Mouse (Mus musculus) megakaryocyte progenitor cell, adult 5-6 weeks (primary cell): ENCODE data around the gene Prkn. TPM values are rescaled to one million over a fixed set of nuclear protein-coding genes. Genes with fewer than 3 reads are reported as not detected.

ENCODE experiments used
- ATAC-seq: replicated peaks from 2 replicates; pipeline ENCODE4 v1.8.0; 2016; ENCODE audit warnings: mild to moderate bottlenecking, moderate TSS enrichment, inconsistent platforms; ENCODE audit not compliant: poor library complexity
- total RNA-seq, 2 experiments: library from RNA; stranded (forward) in 1 of 2; stranded (reverse) in 1 of 2; fragments of 157-497, 149-512 nt in 1 of 2; fragments of 200-1000 nt in 1 of 2; gene quantifications; 2 replicates each; pipeline versions ENCODE4 v1.2.3 to v1.2.4; 2015 to 2017

Gene Prkn
- total RNA-seq, 2 experiments from 2014 or later = 0.25 to 0.57 TPM

DNA sequence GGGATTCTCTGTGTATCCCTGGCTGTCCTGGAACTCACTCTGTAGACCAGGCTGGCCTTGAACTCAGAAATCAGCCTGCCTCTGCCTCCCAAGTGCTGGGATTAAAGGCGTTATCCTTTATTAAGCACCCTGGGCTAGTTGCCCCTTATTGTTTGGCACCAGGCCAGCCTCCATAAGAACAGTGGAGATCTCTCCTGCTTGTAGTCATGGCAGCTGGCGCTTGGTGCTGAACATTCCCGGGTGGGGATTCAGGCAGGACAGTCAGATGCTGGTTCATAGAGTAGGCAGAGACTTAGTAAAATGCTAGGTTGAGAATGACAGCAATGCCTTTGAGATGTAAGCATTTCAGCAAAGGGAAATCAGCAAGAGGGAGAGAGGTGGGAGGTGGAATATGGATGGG, 786.1 kb downstream of the Prkn start:
- ATAC-seq = no peak

DNA sequence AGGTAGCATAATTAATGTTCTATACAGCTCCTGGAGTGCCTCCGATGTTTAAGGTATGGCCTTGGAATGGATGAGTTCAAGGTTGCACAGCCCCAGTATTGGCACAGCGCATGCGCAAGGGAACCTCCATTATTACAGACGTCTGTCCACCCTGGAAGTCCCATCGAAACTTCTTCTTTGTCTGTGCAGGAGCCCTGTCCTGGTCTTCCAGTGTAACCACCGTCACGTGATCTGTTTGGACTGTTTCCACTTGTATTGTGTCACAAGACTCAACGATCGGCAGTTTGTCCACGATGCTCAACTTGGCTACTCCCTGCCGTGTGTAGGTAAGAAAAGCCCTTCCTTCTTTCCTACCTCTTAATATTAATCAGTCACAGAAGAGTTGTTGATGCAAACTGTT, 794.9 kb downstream of the Prkn start:
- no peak for ATAC-seq

DNA sequence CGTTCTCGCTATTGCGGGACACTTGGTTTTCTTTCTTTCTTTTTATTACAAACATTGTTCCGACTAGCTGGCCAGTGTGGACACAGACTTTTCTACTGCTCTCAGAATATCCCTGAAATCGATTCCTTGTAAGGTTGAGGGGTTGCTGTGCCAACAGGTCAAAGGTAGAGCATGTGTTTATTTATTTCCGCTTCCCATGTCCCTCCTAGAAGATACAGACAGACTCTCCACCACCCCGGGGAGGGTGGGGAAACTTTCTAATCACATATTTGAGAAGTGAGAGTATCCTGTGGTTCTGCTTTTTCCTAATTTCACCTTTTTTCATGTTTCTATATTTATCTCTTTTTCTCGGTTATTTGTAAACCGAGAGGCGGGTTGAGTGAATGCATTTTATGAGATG, 797.5 kb downstream of the Prkn start:
- ATAC-seq = peak; percentile 46; the same call in 1 of the 2 replicates

DNA sequence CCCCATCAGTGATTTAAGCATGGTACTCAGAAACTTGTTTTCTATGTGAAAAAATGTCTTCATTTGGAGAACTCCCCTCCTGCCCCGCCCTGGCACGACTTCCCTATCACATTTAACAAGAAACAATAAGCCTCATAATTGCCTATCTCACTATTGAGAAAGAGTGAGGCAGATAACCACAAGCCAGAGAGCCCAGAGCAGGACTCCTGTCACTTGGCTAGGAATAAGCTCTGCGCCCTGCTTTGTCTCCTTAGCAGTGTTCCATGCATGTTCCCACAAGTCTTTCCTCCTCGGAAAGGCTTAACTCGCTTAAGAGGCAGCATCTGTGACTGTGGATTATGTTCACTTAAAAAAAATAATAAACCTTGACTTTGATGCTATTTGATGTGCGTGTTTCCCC, 798.3 kb downstream of the Prkn start:
- peak; percentile 71 for ATAC-seq

DNA sequence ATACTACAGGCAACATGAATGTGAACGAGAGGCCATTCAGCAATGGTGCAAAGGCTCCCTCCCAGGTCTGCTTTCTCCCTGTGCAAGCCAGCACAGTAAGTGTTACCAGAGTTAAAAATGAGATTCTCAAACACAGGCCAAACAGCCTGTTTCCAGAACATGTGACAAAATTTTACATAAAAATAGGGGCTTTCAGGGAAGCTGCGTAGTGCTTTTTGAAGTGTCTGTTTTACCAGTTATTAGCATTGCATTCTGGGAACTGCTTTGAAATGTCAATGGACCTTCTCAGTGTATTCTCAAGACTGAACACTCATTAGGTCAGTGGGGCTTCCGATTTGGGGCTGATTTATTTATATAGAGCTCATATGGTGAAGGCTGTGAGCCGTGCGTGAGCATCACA, 799.6 kb downstream of the Prkn start:
- ATAC-seq = no peak

DNA sequence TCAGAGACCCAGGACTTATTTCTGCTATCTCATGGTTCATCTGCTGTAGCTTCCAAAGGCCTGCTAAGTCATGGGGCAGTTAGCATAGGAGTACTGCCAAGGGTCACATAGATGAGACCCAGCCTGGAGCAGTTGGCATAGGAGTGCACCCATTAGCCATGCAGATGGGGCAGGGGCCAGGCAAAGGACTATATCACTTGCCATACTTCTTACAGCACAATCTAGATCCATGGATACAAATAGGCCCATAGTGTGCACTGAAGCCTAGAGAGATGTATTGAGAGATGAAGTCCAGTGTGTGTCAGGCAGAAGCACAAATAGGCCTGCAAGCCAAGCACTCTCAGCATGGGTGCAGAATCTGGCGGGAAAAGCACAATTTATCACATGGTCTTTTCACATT, 802.1 kb downstream of the Prkn start:
- ATAC-seq = no peak

DNA sequence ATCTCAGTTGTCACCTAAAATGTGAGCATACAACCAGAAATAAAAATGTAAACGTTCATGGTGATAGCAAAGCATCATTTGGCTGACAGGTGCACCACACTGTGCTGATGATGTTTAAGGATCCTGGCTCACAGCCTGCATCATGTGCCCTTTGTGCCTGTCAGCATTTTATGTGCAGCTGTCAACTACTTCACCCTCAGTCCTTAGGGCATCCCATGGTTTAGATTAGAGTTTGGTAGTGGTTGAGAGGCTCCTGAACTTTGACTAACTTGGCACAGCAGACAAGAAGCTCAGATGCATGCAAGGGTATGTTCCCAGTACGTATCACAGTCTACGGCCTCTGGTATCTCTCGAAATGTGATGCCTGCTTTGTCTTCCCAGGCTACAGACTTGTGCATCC, 803.8 kb downstream of the Prkn start:
- ATAC-seq = no peak

DNA sequence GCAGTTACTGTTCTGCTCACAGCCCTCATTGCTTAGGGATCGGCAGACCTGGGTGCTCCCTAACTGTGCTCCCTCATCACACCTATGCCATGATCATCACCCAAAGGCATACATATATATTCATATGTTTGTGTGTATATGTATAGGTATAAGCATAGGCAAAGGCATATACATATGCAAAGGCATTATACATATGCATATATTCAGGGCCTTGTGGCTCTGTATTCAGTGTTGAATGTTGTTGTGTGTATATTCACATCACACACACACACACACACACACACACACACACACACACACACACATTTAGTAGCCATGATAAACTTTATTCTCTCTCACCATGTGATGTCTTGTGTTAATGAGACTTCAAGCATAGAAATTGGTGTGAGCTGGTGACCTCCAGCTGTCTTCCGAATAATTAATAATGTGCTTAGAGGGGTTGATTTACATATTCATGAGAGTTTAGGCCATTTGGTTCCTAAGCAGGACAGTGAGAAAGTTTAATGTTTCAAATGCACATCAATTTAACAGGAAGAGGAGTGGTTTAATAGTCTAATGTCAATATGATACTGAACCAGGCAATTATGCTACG, 804.8 kb downstream of the Prkn start:
- ATAC-seq = no peak

DNA sequence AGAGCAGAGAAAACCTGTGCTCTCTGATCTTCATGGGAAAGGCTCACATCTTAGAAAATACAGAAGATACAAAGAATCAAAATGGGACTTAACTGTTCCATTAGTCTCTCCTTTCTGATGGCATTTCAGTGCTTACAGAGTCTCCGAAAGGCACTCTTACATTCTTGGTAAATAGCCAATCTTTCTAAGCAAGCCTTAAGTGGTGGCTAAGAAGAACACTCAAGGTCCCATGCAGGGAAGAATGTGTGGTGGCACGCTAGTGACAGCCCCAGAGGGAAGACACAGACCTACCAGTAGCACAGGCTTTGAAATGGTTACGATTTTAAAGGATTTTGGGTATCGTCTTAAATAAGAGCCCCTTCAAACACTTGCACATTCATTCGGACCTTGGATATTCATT, 816.2 kb downstream of the Prkn start:
- no peak for ATAC-seq

DNA sequence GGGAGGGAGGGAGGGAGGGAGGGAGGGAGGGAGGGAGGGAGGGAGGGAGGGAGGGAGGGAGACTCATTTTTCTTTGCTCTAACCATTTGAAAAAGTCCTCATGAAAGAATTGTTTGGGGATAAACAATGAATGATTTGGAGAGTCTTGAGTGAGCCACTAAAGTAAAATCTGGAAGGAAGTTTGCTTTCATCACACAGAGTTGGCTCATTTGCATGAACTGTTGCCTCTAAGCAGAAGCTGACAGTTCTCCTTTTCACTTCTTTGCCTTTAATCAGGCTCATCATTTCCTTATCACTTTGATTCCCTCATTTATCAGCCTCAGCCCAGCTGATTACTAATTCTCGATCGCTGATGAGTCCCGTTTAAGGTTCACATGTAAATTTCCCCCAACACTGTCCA, 816.7 kb downstream of the Prkn start:
- ATAC-seq = peak; percentile 44

DNA sequence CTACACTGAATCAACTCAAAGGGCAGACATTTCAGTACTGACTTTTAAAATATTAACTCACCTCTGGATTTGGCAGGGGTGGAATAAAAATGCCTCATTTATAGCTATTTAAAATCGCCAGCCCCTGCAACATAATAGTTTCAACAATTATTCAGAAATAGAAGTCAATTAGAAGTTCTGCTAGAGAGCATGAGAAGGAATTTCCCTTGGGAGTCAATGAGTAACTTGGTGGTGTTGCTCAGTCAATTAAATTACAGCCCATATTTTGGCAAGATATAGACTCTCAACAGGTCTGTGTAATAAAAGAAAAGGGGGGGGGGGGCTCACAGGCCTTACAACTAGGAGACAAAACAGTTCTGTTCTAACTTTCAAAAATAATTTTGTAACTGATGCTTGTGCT, 821.7 kb downstream of the Prkn start:
- no peak for ATAC-seq

DNA sequence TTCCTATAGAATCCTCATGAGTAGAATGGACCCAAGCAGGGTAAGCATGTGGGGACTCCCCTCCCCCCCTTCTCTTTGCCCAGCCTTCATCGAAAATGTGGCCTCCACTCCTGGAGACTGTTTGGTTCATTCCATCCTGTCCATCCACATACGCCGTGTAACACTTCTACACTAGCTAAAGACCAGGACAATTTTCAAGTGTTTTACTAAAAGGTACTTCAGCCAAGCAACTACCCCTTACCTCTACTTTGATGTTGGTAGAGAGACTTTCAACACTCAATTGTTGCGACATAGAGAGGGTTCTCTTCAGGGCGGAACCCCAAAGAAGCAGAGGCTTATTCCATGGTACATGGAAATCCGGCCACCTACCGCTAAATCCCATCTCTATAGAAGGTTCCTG, 823.3 kb downstream of the Prkn start:
- no peak for ATAC-seq

DNA sequence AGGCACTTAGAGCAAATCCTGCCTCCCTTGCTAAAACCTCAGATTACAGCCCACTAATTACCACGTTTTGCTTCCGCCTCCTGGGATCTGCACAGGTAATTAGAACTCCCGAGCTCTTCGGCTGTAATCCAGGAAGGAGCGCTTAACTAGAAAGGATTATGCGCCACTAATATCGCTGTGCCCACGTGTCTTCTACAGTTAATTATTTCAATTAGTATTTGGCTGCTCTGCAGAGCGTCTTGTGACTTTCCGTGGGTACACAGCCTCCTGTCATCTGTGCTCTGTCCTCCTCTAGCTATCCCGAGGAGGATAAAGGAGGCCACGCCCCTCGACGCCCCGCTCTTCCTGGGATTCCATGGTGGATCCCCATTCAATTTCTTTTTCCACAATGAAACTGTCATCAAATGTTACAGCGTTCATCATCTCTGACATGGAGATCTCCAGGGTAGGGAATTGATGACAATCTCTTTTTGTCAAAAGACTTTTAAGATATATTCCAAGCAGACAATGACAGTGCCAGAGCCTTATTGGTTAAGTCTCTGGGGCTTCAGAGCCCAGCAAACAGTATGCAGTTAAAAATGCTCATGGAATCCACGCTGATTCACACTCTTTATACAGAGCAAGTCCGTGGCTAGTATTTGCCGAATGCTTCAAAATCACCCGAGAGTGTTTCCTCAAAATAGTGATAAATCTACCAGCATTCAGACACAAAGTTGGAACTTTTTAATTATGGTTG, 824.6 kb downstream of the Prkn start:
- no peak for ATAC-seq

DNA sequence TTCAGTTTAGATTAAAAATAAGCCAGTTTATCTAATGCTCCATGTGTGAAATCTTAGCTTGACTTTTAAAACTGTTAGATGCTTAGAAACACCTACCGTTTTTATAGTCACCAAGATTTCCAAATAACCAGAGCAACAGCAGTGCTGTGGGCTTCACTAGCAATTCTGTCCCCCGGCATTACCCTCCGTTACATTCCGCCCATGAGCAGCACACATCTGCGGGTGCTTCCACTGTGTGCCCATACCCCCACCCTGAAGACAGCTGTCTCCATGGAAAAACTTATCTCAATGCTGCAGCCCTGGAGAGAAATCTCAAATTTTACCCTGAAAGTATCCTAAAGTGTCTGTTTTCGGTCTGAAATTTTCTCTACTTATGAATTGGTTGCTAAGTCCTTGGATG, 839.5 kb downstream of the Prkn start:
- ATAC-seq = no peak

DNA sequence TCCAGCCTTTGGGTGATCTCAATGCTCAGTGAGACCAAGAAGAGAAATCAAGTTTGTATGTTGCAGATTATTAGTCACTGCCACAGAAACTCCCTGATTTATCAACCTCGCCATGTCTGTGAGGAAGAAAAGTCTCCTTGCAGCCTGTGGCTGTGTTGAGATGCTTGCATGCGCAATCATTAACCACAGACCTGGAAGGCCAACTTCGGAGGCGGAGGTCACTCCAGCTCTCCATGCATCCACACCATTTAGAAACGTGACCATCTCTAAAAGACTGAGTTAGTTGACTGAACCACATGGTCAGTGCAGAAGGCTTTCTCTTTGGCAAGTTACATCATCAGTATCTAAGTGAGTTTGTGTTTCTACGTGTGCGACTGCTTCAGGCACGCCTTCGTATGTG, 840.3 kb downstream of the Prkn start:
- ATAC-seq = no peak

DNA sequence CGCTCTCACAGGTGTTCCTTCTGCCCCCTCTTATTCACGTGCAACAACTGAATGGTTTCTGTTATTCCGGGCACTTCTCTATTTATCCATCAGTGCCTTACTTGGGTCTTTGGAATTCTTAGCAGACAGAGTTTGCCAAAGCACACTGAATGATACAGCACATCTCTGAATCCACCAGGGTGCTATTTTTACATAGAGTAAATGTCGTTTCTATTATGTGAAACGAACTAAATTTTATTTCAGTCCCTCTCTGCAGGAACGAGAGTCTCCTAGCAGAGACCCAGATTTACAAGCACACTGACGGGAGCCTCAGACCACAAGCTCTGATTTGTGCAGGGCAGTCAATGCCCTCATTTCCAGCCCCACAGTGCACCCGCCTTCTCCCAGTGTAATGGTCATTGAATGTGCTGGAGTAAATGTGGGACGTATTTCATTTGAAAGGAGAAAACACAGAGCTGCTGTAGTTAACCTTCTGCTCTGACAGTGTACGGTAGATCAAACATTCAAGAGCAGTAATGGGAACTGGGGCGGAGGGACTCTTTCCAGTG, 841.7 kb downstream of the Prkn start:
- ATAC-seq = no peak

DNA sequence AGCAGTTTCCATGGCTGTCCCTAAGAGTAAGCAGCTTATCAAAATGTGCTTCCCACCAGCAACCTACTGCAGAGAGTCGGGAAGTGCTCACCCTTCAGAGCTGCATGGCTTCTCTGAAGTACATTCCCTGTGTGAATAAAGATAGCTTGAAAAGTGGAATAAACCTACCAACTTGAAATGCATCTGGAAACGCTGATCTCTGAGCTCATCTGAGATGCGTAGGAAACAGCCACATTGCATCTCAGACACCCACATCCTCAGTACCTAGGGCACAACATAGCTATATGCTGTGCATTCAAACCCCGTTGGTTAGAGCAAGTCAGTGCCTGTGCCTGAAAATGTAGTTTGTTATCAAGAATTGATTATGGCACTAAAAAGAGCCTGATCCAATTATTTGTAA, 864.8 kb downstream of the Prkn start:
- ATAC-seq = no peak

DNA sequence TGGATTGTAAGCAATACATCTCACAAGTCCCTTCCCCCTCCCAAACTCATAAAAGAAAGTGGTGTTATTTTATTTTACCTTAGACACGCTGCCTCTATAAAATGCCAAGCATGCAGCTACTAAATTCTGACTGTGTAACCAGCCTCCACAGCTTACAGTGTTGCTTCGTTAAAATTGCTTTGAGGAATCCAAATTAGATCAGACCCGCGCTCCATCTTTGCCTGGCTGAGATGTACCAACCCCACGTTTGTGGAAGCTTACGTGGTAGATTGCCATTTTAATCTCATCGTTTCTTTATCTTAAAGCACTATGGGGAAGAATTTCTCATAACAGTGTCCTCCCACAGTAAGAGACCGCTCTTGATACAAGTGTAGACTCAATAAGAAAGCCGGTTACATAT, 865.6 kb downstream of the Prkn start:
- no peak for ATAC-seq

DNA sequence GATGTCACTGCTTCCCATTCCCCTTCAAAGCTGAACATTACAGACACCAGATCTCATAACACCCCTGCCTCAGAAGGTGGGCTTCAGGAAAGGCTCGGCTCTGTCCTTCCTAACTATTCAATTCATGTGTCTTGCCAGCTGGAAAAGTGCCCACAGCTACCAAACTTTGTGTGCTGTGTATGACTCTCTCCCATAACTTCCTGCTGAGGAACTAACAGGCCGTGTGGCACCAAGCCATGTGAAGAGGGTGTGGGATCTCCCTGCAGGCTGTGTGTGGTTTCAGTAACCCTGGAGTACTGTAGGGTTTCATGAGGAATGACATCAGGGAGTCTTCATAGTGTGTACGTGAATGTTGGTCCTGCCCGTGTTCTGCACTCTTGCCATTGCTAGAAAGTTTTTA, 871.9 kb downstream of the Prkn start:
- no peak for ATAC-seq

DNA sequence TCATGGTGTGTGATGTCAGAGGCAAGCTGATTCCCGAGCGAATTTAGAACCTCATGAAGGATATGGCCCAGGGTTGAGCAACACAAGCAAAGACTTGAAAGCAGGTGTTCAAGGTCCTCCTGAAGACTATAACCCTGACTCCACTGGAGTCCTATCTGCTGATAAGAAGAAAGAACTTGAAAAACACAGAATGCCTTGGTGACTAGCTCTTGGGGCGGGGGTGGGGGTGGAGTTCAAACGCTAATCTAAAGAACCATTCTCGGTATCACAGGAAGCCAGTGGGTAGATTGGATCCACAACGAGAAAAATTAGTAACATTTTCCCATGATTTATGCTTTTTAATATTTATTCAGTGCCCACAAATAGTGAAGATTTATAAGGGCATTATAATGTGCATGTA, 879.6 kb downstream of the Prkn start:
- peak; percentile 68 for ATAC-seq

DNA sequence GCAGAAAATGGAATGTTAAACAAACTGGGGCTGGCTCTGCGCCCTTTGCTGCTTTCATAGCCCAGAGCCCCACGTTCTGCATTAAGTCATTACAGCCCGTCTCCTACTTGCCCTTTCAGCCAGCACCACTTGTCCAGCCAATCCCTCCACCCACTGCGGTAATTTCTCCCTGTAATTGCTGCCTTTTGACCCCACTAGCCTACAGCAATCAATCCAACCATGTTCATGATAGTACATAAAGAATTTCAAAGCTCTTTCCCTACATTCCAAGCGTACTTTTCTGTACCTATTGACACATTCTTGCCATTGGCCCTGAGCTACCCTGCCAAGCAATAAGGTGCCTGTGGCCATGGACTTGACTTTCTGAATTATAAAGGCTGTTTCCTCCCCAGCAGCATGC, 881.7 kb downstream of the Prkn start:
- no peak for ATAC-seq

DNA sequence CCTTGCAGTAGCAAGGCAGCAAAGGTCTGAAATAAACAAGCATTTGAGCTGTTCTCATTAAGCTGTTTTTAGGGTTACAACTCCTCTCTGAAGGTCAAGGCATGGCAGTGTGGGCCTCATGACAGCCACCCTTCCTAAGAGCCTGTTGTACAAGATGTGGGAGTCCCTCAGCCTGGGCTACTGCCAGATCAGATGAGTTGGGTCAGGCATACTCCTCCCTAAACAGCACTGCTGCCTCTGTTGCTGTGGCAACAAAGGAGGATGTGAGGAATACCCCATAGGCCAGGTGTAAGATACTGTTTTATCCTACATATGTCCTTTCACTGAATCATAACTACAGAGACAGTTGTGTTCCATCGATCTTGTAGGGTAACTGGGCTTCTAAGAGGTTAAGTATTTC, 882.3 kb downstream of the Prkn start:
- ATAC-seq = no peak

DNA sequence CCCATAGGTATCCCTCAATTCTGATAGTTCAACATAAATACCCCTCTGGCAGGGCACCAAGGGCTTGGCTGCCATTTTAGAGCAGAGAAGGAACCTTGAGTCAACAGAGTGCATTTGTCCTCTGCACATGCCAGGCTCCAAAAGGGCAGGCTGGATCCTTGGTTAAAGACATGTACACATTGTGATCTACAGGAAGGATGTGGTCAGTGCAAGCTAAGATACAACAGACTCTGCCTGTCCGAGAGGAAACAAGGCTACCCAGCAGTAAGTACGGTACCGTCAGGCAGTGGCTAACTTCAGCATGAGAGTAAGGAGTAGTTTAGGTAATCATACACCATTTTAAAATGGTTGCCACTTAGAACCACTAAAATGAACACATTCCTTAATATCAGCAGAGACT, 884.0 kb downstream of the Prkn start:
- ATAC-seq = peak; percentile 85
